Mouse (Mus musculus): ENCODE measurements around the gene Ces2h. TPM values are rescaled to one million over a fixed set of nuclear protein-coding genes. Genes with fewer than 3 reads are reported as not detected.

Ces2h gene
- polyA plus RNA-seq (2014; fragmentation: Illumina TruSeq; extraction: RNeasy Lipid Tissue Mini Kit (QIAGEN cat#74804); ENCODE audit: low read depth, low replicate concordance), result not detected

GRCm38 (mm10) chr8:105000586-105000985 is at the start of gene Ces2h:
Gene Ces2h, plus strand, starts transcription at chr8:105000853.

DNA sequence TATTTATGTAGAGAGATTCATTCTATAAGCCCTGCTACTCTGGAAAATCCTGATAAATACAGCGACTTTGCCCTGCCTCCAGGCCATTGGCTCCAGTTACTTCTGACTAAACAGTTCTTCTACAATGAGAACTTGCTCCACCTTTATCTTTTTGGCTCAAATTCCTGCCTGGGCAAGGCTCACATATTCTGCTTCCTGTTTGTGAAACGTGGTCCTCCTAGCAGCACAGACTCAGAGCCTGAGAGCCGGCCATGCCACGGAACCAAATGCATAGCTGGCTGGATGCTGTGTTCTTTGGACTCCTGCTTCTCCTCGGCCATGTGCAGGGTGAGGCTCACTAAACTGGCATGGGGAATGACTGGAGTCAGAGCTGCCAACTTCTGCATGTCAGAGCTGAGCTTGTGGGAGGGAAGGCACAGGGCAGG is 39.1 kb upstream of the Ces2h start, which contains the start of gene Ces2g:
Ces2g (plus strand) TSS at position 182 of the 425 bp plus-strand sequence.

DNA sequence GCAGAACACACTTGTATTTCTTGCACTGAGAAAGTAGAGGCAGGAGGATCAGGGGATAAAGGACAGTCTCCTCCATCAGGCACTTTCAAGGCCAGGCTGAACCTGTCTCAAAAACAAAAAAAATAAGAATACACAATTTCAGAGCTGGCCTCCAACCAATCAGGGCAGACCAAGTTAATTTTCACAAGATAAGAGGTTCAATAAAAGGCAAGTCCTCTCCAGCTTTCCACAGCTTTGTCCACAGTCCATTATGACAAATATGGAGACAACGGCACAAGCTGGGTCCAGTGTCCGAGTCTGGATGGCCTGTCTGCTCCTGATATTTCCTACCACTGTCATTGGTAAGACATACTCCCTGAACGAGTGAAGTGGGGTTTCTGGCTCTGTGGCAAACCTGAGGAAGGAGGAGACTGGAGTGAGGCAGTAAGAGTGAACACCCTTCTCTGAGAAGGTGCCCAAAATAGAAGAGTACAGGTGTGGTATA is 47.8 kb downstream of the Ces2h start, which contains the start of gene Ces3a:
Ces3a (plus strand) TSS at position 231 of the 484 bp plus-strand sequence.

Other genes with a start within 250 kb of the Ces2h start
- gene Ces2b, start 169.3 kb upstream of the Ces2h start, polyA plus RNA-seq (2014; fragmentation: Illumina TruSeq; extraction: RNeasy Lipid Tissue Mini Kit (QIAGEN cat#74804); ENCODE audit: low read depth, low replicate concordance), result not detected
- not detected for gene Ces2c, start 153.8 kb upstream of the Ces2h start, polyA plus RNA-seq (2014; fragmentation: Illumina TruSeq; extraction: RNeasy Lipid Tissue Mini Kit (QIAGEN cat#74804); ENCODE audit: low read depth, low replicate concordance)
- gene Ces2e, start 74.6 kb upstream of the Ces2h start, polyA plus RNA-seq (2014; fragmentation: Illumina TruSeq; extraction: RNeasy Lipid Tissue Mini Kit (QIAGEN cat#74804); ENCODE audit: low read depth, low replicate concordance), result 5.0 TPM
- not detected for gene Ces2f, start 53.5 kb upstream of the Ces2h start, polyA plus RNA-seq (2014; fragmentation: Illumina TruSeq; extraction: RNeasy Lipid Tissue Mini Kit (QIAGEN cat#74804); ENCODE audit: low read depth, low replicate concordance)
- 3.9 TPM for gene Ces2g, start 39.1 kb upstream of the Ces2h start, polyA plus RNA-seq (2014; fragmentation: Illumina TruSeq; extraction: RNeasy Lipid Tissue Mini Kit (QIAGEN cat#74804); ENCODE audit: low read depth, low replicate concordance)
- not detected for gene Ces3a, start 47.7 kb downstream of the Ces2h start, polyA plus RNA-seq (2014; fragmentation: Illumina TruSeq; extraction: RNeasy Lipid Tissue Mini Kit (QIAGEN cat#74804); ENCODE audit: low read depth, low replicate concordance)
- not detected for gene Ces3b, start 82.9 kb downstream of the Ces2h start, polyA plus RNA-seq (2014; fragmentation: Illumina TruSeq; extraction: RNeasy Lipid Tissue Mini Kit (QIAGEN cat#74804); ENCODE audit: low read depth, low replicate concordance)
- not detected for gene Ces4a, start 130.9 kb downstream of the Ces2h start, polyA plus RNA-seq (2014; fragmentation: Illumina TruSeq; extraction: RNeasy Lipid Tissue Mini Kit (QIAGEN cat#74804); ENCODE audit: low read depth, low replicate concordance)
- gene Cbfb, start 169.8 kb downstream of the Ces2h start, polyA plus RNA-seq (2014; fragmentation: Illumina TruSeq; extraction: RNeasy Lipid Tissue Mini Kit (QIAGEN cat#74804); ENCODE audit: low read depth, low replicate concordance), result 305 TPM
- gene D230025D16Rik, start 224.3 kb downstream of the Ces2h start, polyA plus RNA-seq (2014; fragmentation: Illumina TruSeq; extraction: RNeasy Lipid Tissue Mini Kit (QIAGEN cat#74804); ENCODE audit: low read depth, low replicate concordance), result 70.0 TPM